Mouse (Mus musculus): ENCODE results near the gene Acd. TPM values are rescaled to one million over a fixed set of nuclear protein-coding genes. Genes with fewer than 3 reads are reported as not detected.

Acd gene
- polyA plus RNA-seq, 1 experiment = 12.3 TPM

DNA sequence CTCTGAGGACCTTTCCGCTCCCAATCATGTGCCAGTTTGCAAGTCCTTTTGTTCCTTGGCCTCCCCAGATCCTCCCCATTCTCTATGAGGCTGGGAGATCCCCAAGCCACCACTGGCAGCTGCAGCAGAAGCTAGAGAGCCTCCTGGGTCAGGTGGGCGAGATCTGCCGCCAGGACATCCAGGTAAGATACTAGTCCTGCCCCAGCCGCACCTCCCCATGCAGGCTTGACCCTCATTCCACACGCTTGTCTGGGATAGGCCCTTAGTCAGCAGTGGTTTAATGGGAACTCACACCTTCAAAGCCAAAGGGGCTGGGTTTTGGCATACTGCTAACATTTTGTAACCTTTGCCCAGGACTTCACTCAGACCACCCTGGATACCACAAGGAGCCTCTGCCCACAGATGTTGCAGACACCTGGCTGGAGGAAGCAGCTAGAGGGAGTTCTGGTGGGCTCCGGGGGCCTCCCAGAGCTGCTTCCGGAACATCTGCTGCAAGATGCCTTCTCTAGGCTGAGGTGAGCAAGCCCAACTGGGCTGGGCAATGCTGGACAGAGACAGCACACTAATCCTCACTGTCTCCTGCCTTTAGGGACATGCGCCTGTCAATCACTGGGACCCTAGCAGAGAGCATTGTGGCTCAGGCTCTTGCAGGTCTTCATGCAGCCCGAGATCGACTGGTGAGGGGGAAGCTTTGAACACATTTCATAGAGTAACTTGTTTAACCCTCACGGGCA is 8.3 kb downstream of the Acd start:
- Histone ChIP-seq H3K4me1 (ENCODE audit: control insufficient read depth, insufficient read depth, insufficient read length, low read length) (0 out of 2 replicates have a peak, but pooled peaks cover 4% of the 10 kb centered on the region), H3K27ac (replicated peaks; ENCODE audit: low read depth, low read length) (no peak overlapping the region), H3K4me3 (ENCODE audit: insufficient read depth, low read depth, low read length) (no peak overlapping the region)

- 0 out of 2 replicates have a peak, but pooled peaks cover 4% of the 10 kb centered on the region for H3K4me1 ChIP-seq (ENCODE audit: control insufficient read depth, insufficient read depth, insufficient read length, low read length)
- no peak overlapping the region for H3K27ac ChIP-seq (replicated peaks; ENCODE audit: low read depth, low read length)
- no peak overlapping the region for H3K4me3 ChIP-seq (ENCODE audit: insufficient read depth, low read depth, low read length)
These were observed 9.9 kb downstream of the Acd start for GRCm38 (mm10) chr8:105690978-105691377.

- H3K4me1 ChIP-seq (ENCODE audit: control insufficient read depth, insufficient read depth, insufficient read length, low read length) = 0 out of 2 replicates have a peak, but pooled peaks cover 4% of the 10 kb centered on the region
- H3K4me3 ChIP-seq (ENCODE audit: insufficient read depth, low read depth, low read length) = no peak overlapping the region
- no peak overlapping the region for H3K27ac ChIP-seq (replicated peaks; ENCODE audit: low read depth, low read length)
These were observed 10.9 kb downstream of the Acd start for GRCm38 (mm10) chr8:105689983-105690360.

- H3K4me3 ChIP-seq (ENCODE audit: insufficient read depth, low read depth, low read length) = no peak overlapping the region
- 0 out of 2 replicates have a peak, but pooled peaks cover 3% of the 10 kb centered on the region for H3K4me1 ChIP-seq (ENCODE audit: control insufficient read depth, insufficient read depth, insufficient read length, low read length)
- no peak overlapping the region for H3K27ac ChIP-seq (replicated peaks; ENCODE audit: low read depth, low read length)
These were observed 11.5 kb downstream of the Acd start for GRCm38 (mm10) chr8:105689256-105689982.

DNA sequence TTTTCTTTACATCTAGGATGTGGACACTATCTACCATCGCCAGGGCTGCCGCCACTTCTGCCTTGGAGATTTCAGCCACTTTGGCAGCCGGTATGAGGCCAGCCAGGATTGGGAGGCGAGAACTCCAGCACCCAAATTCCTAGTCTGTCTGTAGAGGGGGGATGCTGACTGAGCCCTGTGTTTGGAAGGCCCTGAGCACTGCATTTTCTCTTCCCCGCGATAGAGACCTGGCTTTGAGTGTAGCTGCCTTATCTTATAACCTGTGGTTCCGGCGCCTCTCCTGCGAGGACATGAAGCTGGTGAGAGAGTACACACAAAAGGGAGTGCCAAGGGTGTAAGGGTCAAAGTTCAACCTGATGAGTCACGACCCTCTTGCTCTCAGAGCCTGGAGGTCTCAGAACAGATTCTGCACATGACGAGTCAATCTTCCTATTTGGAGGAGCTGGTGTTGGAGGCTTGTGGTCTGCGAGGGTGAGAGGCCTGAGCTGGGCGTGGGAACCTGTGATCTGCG is 12.6 kb downstream of the Acd start:
- no peaks in the 10 kb centered on the region for H3K4me1 ChIP-seq (ENCODE audit: control insufficient read depth, insufficient read depth, insufficient read length, low read length)
- no peak overlapping the region for H3K27ac ChIP-seq (replicated peaks; ENCODE audit: low read depth, low read length)
- H3K4me3 ChIP-seq (ENCODE audit: insufficient read depth, low read depth, low read length) = no peak overlapping the region

DNA sequence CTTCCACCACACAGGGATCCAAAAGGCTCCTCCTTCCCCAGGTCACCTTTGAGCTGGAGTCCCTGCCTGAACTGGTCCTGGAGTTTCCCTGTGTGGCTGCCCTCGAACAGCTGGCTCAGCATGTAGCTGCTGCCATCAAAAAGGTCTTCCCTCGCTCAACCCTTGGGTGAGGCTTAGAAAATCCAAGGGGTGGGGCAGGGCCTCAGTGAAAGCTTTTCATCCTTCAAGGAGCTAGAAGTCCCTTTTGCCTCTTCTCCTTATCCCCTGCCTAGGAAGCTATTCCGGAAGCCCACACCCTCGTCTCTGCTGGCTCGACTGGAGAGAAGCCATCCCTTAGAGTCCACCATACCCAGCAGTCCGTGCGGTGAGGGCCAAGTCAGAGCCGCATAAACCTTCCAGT is 13.4 kb downstream of the Acd start:
- no peak overlapping the region for H3K4me3 ChIP-seq (ENCODE audit: insufficient read depth, low read depth, low read length)
- no peaks in the 10 kb centered on the region for H3K4me1 ChIP-seq (ENCODE audit: control insufficient read depth, insufficient read depth, insufficient read length, low read length)
- no peak overlapping the region for H3K27ac ChIP-seq (replicated peaks; ENCODE audit: low read depth, low read length)

- H3K4me3 ChIP-seq (ENCODE audit: insufficient read depth, low read depth, low read length) = no peak overlapping the region
- H3K4me1 ChIP-seq (ENCODE audit: control insufficient read depth, insufficient read depth, insufficient read length, low read length) = no peaks in the 10 kb centered on the region
These were observed 14.4 kb downstream of the Acd start for GRCm38 (mm10) chr8:105686551-105686950.

GRCm38 (mm10) chr8:105685796-105686308 is 15.1 kb downstream of the Acd start, which contains the start of gene Carmil2:
Gene Carmil2, plus strand, starts transcription at chr8:105686274.
- no peak within 1 kb of the TSS for H3K27ac ChIP-seq (replicated peaks; ENCODE audit: low read depth, low read length)
- H3K4me1 ChIP-seq (ENCODE audit: control insufficient read depth, insufficient read depth, insufficient read length, low read length) = no peaks in the 10 kb centered on the region
- H3K4me3 ChIP-seq (ENCODE audit: insufficient read depth, low read depth, low read length) = peak within 1 kb of the TSS; percentile 27; the same call in 1 of the 2 replicates

More at GRCm38 (mm10) chr8:105686551-105686950, 14.4 kb downstream of the Acd start:
- H3K27ac ChIP-seq (replicated peaks; ENCODE audit: low read depth, low read length) = no peak overlapping the region

DNA sequence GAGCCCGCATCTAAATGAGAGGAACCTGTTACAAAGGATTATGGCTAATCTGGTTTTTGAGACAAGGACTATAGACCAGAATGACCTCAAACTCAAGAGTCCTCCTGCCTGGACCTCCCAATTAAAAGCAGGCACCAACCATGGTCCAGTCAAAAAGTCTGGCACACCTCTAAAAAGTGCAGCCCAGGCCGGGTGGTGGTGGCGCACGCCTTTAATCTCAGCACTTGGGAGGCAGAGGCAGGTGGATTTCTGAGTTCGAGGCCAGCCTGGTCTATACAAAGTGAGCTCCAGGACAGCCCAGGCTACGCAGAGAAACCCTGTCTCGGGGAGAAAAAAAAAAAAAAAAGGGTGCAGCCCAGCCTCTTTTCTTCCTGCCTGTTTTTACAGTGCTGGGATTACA is 15.6 kb downstream of the Acd start:
- no peak overlapping the region for H3K27ac ChIP-seq (replicated peaks; ENCODE audit: low read depth, low read length)
- no peaks in the 10 kb centered on the region for H3K4me1 ChIP-seq (ENCODE audit: control insufficient read depth, insufficient read depth, insufficient read length, low read length)
- no peak overlapping the region for H3K4me3 ChIP-seq (ENCODE audit: insufficient read depth, low read depth, low read length)

- H3K4me3 ChIP-seq (ENCODE audit: insufficient read depth, low read depth, low read length) = no peak overlapping the region
- no peak overlapping the region for H3K27ac ChIP-seq (replicated peaks; ENCODE audit: low read depth, low read length)
- no peaks in the 10 kb centered on the region for H3K4me1 ChIP-seq (ENCODE audit: control insufficient read depth, insufficient read depth, insufficient read length, low read length)
These were observed 23.0 kb downstream of the Acd start for GRCm38 (mm10) chr8:105677891-105678290.

- Histone ChIP-seq H3K4me3 (ENCODE audit: insufficient read depth, low read depth, low read length) (no peak overlapping the region), H3K27ac (replicated peaks; ENCODE audit: low read depth, low read length) (no peak overlapping the region), H3K4me1 (ENCODE audit: control insufficient read depth, insufficient read depth, insufficient read length, low read length) (no peaks in the 10 kb centered on the region)
These were observed 39.7 kb downstream of the Acd start for GRCm38 (mm10) chr8:105661167-105661566.

DNA sequence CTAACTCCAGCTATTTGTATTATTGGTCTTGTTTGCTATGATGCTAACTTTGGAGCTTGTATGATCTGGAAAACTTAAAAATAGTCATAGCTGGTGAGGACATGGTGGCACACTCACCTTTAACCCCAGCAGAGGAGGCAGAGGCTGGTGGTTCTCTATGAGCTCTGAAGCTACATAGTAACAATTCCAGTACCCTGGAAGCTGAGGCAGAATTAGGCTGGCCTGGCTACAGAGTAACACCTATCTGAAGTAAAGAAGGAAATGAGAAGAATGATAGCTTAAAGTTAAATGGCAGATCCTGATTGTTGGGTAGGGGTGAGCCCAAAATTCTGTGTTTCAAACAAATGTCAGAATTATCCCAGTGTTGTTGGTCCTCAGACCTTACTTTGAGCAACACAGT is 43.3 kb downstream of the Acd start:
- H3K4me3 ChIP-seq (ENCODE audit: insufficient read depth, low read depth, low read length) = no peak overlapping the region
- H3K27ac ChIP-seq (replicated peaks; ENCODE audit: low read depth, low read length) = no peak overlapping the region
- no peaks in the 10 kb centered on the region for H3K4me1 ChIP-seq (ENCODE audit: control insufficient read depth, insufficient read depth, insufficient read length, low read length)

DNA sequence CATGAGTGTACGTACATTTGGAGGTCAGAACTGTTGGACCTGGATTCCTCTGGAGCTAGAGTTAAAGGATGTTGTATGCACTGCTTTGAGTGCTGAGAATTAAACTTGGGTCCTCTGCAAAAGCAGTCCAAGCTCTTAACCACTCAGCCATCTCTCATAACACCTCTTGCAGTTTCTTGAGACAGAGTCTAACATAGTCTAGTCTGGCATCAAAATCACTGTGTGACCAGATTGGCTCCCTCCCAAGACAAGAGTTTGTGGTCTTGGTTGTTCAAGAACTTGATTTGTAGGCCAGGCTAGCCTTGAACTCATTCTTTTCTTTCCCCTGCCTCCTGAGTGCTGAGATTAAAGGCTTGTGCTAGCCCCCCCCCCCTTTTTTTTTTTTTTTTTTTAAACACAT is 52.0 kb downstream of the Acd start:
- Histone ChIP-seq H3K4me3 (ENCODE audit: insufficient read depth, low read depth, low read length) (no peak overlapping the region), H3K27ac (replicated peaks; ENCODE audit: low read depth, low read length) (no peak overlapping the region), H3K4me1 (ENCODE audit: control insufficient read depth, insufficient read depth, insufficient read length, low read length) (no peaks in the 10 kb centered on the region)
